Mouse (Mus musculus): ENCODE data around the gene Tmem86a. TPM values are rescaled to one million over a fixed set of nuclear protein-coding genes. Genes with fewer than 3 reads are reported as not detected.

The Tmem86a gene
- 17.0 and 17.2 TPM in 2 replicates for polyA plus RNA-seq (2012; rRNA removed)

DNA sequence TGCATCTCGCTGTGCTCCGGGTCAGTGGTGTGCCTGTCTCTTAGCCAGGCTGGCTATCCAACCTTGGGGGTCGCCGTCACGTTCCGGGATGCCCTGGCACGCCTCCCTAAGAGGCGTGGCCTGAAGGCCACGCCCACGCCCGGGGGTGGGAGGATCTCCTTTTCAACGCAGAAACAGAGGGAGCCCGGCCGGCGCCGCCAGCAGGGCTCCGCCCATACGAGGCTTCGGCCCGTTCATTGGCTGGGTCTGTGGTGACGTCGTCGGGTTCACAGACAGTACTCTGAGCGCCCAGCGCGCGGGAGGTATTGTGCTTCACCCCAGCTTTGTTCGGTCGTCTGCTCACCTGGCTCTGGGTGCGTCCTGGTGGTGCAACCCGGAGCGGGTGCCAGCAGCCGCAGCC, at the start of gene Tmem86a:
Gene Tmem86a, plus strand, starts transcription at position 236 of the 400 bp plus-strand sequence.

GRCm38 (mm10) chr7:47008168-47008993, 42.0 kb upstream of the Tmem86a start, which contains the start of gene Spty2d1:
Gene Spty2d1 (minus strand): TSS chr7:47008411.

Other genes with a start within 250 kb of the Tmem86a start
- 444 and 483 TPM in 2 replicates for gene Ldha, start 209.1 kb upstream of the Tmem86a start, polyA plus RNA-seq (2012; rRNA removed)
- gene Ldhc, start 189.4 kb upstream of the Tmem86a start, polyA plus RNA-seq (2012; rRNA removed): 0.08 and 0.15 TPM in 2 replicates
- 97.7 and 109 TPM in 2 replicates for gene Tsg101, start 130.6 kb upstream of the Tmem86a start, polyA plus RNA-seq (2012; rRNA removed)
- gene Uevld, start 92.1 kb upstream of the Tmem86a start, polyA plus RNA-seq (2012; rRNA removed): 8.0 TPM in 2 replicates
- gene Gm9999, start 67.0 kb upstream of the Tmem86a start, polyA plus RNA-seq (2012; rRNA removed): not detected in 2 replicates
- gene Spty2d1, start 42.2 kb upstream of the Tmem86a start, polyA plus RNA-seq (2012; rRNA removed): 4.9 TPM in 2 replicates
- 201 and 203 TPM in 2 replicates for gene Ptpn5, start 83.1 kb downstream of the Tmem86a start, polyA plus RNA-seq (2012; rRNA removed)
- gene Mrgpra6, start 154.3 kb downstream of the Tmem86a start, polyA plus RNA-seq (2012; rRNA removed): not detected in 2 replicates
- gene Mrgpra9, start 202.2 kb downstream of the Tmem86a start, polyA plus RNA-seq (2012; rRNA removed): not detected in 2 replicates